Mouse (Mus musculus) forebrain, embryonic 13.5 days (tissue): ENCODE results near the gene Gabrr2. TPM values are rescaled to one million over a fixed set of nuclear protein-coding genes. Genes with fewer than 3 reads are reported as not detected.
"Not testable (repeated sequence)": the region's sequence is repeated elsewhere in the genome, so short reads cannot be mapped to it uniquely, and the experiment has no call there.

Experiments
- ATAC-seq: fragments of 200-750 bp; cut with Nextera tagmentation; 2 replicates; pipeline ENCODE4 v1.8.0; 2017
- H3K27ac ChIP-seq: fragments of 300-500 bp; sonication (generic); 2 replicates; pipeline ENCODE4 v1.5.1; 2015; ENCODE audit warnings: inconsistent platforms, mild to moderate bottlenecking, moderate library complexity
- H3K27me3 ChIP-seq: fragments of 300-500 bp; sonication (generic); 2 replicates; pipeline ENCODE4 v1.6.1; 2015; ENCODE audit warnings: mild to moderate bottlenecking, inconsistent platforms
- H3K36me3 ChIP-seq: fragments of 300-500 bp; sonication (generic); 2 replicates; pipeline ENCODE4 v1.6.1; 2015; ENCODE audit warnings: mild to moderate bottlenecking, inconsistent platforms; ENCODE audit not compliant: poor library complexity, severe bottlenecking
- H3K4me1 ChIP-seq: fragments of 300-500 bp; sonication (generic); 2 replicates; pipeline ENCODE4 v1.6.1; 2015; ENCODE audit warnings: inconsistent platforms
- H3K4me2 ChIP-seq: fragments of 300-500 bp; sonication (generic); 2 replicates; pipeline ENCODE4 v1.6.1; 2015; ENCODE audit warnings: inconsistent platforms, mild to moderate bottlenecking, moderate library complexity
- H3K4me3 ChIP-seq: fragments of 300-500 bp; sonication (generic); 2 replicates; pipeline ENCODE4 v1.5.1; 2015; ENCODE audit warnings: mild to moderate bottlenecking, inconsistent platforms
- H3K9ac ChIP-seq: fragments of 300-500 bp; sonication (generic); 2 replicates; pipeline ENCODE4 v1.6.1; 2015; ENCODE audit warnings: mild to moderate bottlenecking, inconsistent platforms
- H3K9me3 ChIP-seq: fragments of 300-500 bp; sonication (generic); replicated peaks from 2 replicates; pipeline ENCODE4 v1.6.1; 2016; ENCODE audit warnings: inconsistent platforms
- WGBS: fragments of 180-500 bp; shearing (Covaris S2); methylation state at CpG from one replicate; pipeline ENCODE4 v1.1.7; 2015; 5-methylcytosine and 5-hydroxymethylcytosine counted together
- polyA plus RNA-seq: library from polyadenylated mRNA; unstranded; fragments of >200 nt; fragmentation: Nextera tagmentation; extraction: Ambion mirVana; gene quantifications from 2 replicates; pipeline ENCODE4 v1.2.1, GENCODE M21; 2015

Gene Gabrr2
- polyA plus RNA-seq, 1 experiment from 2014 or later: 0.48 TPM

DNA sequence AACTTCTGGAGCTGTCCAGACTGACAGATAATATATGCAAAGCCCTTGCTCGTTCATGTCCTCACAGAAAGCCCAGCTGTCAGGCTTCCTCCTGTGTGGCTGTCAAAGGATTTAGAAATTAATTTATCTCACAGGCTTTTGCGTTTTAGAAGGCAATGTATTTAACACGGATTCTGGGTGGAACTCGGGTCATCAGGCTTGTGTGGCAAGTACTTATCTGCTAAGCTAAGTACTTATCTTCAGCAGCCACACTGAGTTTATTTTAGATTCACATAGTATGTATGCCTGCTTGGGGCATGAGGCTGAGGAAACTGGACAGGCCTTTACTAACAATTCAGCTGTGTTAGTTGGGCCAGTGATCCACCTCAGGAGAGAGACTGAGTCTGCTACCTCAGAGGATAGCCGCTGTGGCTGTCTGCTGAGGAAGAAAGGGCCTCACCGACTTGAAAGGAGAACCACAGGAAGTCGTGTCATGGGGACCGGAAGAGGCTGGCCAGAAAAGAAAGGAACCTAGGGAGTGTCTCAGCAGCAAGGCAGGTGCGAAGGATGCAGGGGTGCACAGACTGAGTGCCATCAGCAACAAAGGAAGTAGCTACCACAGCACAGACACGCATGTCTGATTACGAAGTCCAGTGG, 9.8 kb downstream of the Gabrr2 start:
- Histone ChIP-seq H3K36me3 (no peaks in the 10 kb centered on the region), H3K4me2 (no peak overlapping the region), H3K4me3 (no peak overlapping the region), H3K27me3 (no peaks in the 10 kb centered on the region), H3K4me1 (0 out of 2 replicates have a peak, but pooled peaks cover 5% of the 10 kb centered on the region), H3K9ac (no peak overlapping the region), H3K27ac (no peak overlapping the region), H3K9me3 (no peaks in the 10 kb centered on the region)
- WGBS: 46% methylated on average over 11 of the region's 11 CpGs
- no peak for ATAC-seq

DNA sequence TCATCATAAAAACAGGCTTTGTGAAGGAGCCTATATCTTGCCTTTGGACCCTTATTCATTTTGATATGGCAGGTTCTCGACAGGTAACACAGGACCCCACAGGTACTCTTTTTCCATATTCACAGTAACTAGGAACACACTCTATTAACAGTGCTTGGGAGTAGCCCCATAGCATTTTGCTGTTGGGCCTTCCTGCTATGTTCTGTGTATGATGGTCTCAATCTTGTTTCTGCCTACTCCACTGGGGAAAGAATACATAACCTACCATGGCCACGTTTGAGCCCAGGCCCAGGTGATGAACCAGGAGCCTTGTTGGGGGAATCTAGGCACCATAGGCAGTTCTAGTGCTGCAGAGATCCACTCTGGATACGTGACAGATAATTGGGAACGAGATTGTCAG, 11.6 kb downstream of the Gabrr2 start:
- Histone ChIP-seq H3K9ac (no peak overlapping the region), H3K27ac (no peak overlapping the region), H3K4me3 (no peak overlapping the region), H3K27me3 (no peaks in the 10 kb centered on the region), H3K4me1 (0 out of 2 replicates have a peak, but pooled peaks cover 5% of the 10 kb centered on the region), H3K9me3 (no peaks in the 10 kb centered on the region), H3K36me3 (no peaks in the 10 kb centered on the region), H3K4me2 (no peak overlapping the region)
- WGBS: 80% methylated on average over 4 of the region's 4 CpGs
- ATAC-seq: no peak

DNA sequence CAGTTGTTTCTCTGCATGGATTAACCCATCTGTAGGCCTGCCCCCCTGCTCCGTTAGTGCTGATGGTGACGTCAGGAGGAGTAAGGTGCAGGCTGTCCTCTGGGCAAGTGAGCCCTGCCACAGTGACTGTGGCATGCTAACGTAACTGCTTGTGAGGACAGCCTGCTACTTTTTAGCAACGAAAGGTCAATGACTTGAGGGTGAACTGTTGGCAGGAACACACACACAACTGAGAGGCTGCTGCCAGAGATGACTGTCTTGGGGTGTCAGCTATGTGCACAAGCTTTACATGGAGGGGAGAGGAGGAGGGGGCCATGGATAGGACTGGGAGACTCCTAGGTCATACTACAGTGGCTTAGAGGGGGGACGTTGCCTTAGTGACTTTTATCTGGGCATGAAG, 12.1 kb downstream of the Gabrr2 start:
- Histone ChIP-seq H3K27me3 (no peaks in the 10 kb centered on the region), H3K4me2 (no peak overlapping the region), H3K9me3 (no peaks in the 10 kb centered on the region), H3K27ac (no peak overlapping the region), H3K4me1 (0 out of 2 replicates have a peak, but pooled peaks cover 5% of the 10 kb centered on the region), H3K4me3 (no peak overlapping the region), H3K36me3 (no peaks in the 10 kb centered on the region), H3K9ac (no peak overlapping the region)
- no peak for ATAC-seq
- WGBS: 82% methylated on average over 5 of the region's 5 CpGs

DNA sequence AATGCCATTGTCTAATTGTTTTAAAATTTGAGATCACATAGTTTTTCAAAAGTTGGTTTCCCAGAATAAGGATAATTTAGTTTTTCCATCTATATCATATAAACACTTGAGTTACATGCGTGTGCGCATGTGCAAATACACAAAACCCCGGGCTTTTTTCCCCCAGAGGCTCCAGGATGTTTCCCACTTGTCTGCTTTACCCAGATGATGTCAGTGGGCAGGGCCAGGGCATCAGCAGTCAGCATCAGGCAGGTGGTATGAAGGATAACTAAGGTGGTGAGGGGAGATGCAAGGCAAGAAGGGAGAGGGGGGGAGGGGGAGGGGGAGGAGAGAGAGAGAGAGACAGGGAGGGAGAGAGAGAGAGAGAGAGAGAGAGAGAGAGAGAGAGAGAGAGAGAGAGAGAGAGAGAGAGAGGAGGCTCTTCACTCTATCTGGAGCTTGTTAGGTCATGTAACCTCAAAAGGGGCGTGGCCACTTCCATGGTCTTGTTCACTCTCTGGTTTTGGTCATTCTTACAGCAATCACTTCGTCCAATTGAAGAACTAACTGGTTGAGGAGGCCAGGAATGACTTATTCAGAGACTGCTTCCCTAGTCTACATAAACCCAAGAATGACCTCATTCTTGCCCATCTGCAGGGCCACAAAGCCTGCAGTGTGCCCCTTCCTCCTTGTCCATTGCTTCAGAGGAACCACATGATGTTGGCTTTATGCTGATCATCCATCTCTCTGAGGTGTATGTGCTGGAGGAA, 13.2 kb downstream of the Gabrr2 start:
- no peak overlapping the region for H3K9ac ChIP-seq
- H3K4me2 ChIP-seq: no peak overlapping the region
- H3K27me3 ChIP-seq: no peaks in the 10 kb centered on the region
- H3K36me3 ChIP-seq: no peaks in the 10 kb centered on the region
- no peak for ATAC-seq
- 85% methylated on average over 5 of the region's 5 CpGs for WGBS
- no peak overlapping the region for H3K4me3 ChIP-seq
- H3K27ac ChIP-seq: no peak overlapping the region
- 0 out of 2 replicates have a peak, but pooled peaks cover 5% of the 10 kb centered on the region for H3K4me1 ChIP-seq
- no peaks in the 10 kb centered on the region for H3K9me3 ChIP-seq

DNA sequence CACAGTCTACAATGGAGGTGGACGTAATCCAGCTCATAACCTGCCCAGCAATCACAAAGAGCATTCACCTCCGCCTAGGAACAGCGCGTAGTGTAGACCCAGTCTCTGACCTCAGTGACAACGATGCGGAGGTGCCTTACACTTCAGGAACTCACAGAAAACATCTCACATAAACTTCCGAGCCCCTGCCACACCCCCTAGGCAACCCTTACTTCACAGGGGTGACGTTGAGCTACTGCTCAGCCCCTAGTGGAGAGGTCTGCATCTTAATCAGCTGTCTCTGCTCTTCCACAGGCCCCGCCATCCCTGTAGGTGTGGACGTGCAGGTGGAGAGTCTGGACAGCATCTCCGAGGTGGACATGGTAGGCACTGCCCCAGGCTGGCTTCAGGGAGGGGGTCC, 14.4 kb downstream of the Gabrr2 start:
- WGBS: 79% methylated on average over 11 of the region's 11 CpGs
- H3K9ac ChIP-seq: no peak overlapping the region
- H3K4me1 ChIP-seq: 0 out of 2 replicates have a peak, but pooled peaks cover 5% of the 10 kb centered on the region
- no peak for ATAC-seq
- no peaks in the 10 kb centered on the region for H3K27me3 ChIP-seq
- H3K9me3 ChIP-seq: no peaks in the 10 kb centered on the region
- H3K36me3 ChIP-seq: no peaks in the 10 kb centered on the region
- H3K4me2 ChIP-seq: no peak overlapping the region
- H3K4me3 ChIP-seq: no peak overlapping the region
- H3K27ac ChIP-seq: no peak overlapping the region

GRCm38 (mm10) chr4:33077724-33078123, 14.9 kb downstream of the Gabrr2 start:
- Histone ChIP-seq H3K27ac (no peak overlapping the region), H3K27me3 (no peaks in the 10 kb centered on the region), H3K4me1 (0 out of 2 replicates have a peak, but pooled peaks cover 3% of the 10 kb centered on the region), H3K9me3 (no peaks in the 10 kb centered on the region), H3K9ac (no peak overlapping the region), H3K4me3 (no peak overlapping the region), H3K36me3 (no peaks in the 10 kb centered on the region), H3K4me2 (no peak overlapping the region)
- ATAC-seq: no peak
- WGBS: 61% methylated on average over 8 of the region's 8 CpGs

DNA sequence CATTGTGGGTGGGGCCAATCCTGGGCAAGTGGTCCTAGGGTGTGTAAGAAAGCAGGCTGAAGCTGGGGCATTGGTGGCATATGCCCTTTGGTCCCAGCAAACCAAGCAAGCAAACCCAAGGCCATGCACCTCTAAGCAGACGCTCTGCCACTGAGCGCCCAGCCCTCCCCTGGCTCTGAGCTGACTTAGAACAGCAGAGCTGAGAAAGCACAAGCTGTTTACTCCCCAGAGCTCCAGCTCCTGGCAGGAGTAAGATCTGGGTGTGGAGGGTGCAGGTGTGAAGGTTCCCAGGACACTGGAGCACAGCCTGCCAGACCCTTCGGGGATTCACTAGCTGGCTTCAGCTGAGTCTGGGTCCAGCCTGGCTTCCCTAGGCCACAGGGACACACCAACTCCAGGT, 15.7 kb downstream of the Gabrr2 start:
- Histone ChIP-seq H3K9me3 (no peaks in the 10 kb centered on the region), H3K36me3 (no peaks in the 10 kb centered on the region), H3K4me3 (no peak overlapping the region), H3K9ac (no peak overlapping the region), H3K27ac (no peak overlapping the region), H3K4me1 (no peaks in the 10 kb centered on the region), H3K4me2 (no peak overlapping the region), H3K27me3 (no peaks in the 10 kb centered on the region)
- WGBS: 84% methylated on average over 3 of the region's 3 CpGs
- ATAC-seq: no peak

DNA sequence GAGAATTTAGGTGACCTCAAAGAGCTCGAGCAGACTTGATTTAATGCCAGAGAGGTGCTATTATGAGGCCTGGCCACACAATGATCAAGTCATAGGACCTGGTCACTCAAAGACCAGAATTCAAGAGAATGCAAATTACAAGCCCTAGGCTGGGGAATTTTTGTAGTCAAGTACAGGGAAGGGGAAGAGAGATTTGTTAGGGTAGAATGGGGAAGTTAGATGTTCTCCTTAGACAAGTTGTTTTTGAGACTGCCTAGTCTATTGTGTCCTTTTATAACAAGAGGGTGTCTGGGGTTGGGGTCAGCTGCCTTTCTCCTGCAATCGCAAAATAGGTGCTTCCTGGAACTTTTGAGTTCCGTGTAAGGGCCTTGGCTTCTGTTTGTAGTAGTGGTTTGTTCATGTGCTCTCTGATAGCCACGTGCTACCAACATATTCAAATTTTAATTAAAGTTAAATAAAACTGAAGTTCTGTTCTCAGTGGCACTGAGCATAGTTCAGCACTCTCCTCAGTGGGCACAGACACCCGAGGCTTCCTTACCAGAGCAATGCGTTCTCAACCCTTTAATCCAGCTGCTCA, 36.4 kb downstream of the Gabrr2 start:
- H3K4me2 ChIP-seq: no peak overlapping the region
- no peaks in the 10 kb centered on the region for H3K4me1 ChIP-seq
- ATAC-seq: no peak
- H3K27ac ChIP-seq: no peak overlapping the region
- no peak overlapping the region for H3K4me3 ChIP-seq
- no peak overlapping the region for H3K9ac ChIP-seq
- no peaks in the 10 kb centered on the region for H3K27me3 ChIP-seq
- H3K9me3 ChIP-seq: no peaks in the 10 kb centered on the region
- H3K36me3 ChIP-seq: no peaks in the 10 kb centered on the region
- WGBS: 82% methylated on average over 6 of the region's 6 CpGs

DNA sequence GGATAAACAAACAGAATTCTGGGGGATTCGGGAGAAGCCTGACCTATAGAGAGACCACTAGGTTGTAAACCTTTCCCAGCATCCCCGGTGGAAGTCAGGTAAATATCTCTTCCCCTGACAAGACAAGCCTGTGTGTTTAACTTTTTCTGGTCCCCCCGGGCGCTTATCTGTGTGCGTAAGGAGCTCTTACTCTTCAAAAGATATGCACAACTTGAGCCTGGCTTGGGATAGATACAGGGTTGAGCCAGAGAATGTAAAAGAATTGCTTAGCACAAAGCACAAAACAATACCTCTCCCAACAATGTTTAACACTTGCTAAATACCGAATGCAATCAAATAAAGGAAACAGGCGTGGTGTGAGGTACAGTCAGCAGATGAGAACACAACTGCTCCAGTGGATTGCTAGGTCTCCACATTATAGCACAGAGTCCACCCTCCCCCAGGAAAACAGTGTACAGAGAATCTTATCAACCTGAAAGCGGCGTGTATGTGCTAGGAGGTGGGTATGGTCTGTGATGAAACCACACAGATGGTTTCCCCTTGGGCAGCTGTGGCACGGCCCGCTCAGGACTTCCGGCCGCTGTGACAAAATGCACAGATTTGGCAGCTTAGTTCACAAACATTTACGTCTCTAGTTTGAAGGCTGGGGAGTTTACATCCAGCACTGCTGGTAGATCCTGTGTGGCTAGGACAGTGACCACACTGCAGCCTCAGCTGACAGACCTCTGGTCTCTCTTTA, 47.1 kb downstream of the Gabrr2 start:
- Histone ChIP-seq H3K9ac (no peak overlapping the region), H3K4me1 (no peaks in the 10 kb centered on the region), H3K27ac (no peak overlapping the region), H3K36me3 (no peaks in the 10 kb centered on the region), H3K4me3 (no peak overlapping the region), H3K4me2 (no peak overlapping the region), H3K9me3 (no peaks in the 10 kb centered on the region), H3K27me3 (no peaks in the 10 kb centered on the region)
- 90% methylated on average over 14 of the region's 14 CpGs for WGBS
- no peak for ATAC-seq

- no peak overlapping the region for H3K27ac ChIP-seq
- ATAC-seq: no peak
- H3K36me3 ChIP-seq: no peaks in the 10 kb centered on the region
- 89% methylated on average over 7 of the region's 7 CpGs for whole genome bisulfite sequencing
- no peaks in the 10 kb centered on the region for H3K4me1 ChIP-seq
- no peak overlapping the region for H3K4me2 ChIP-seq
- H3K9ac ChIP-seq: no peak overlapping the region
- no peaks in the 10 kb centered on the region for H3K9me3 ChIP-seq
- no peaks in the 10 kb centered on the region for H3K27me3 ChIP-seq
- no peak overlapping the region for H3K4me3 ChIP-seq
These were observed 48.0 kb downstream of the Gabrr2 start for GRCm38 (mm10) chr4:33110845-33111244.

DNA sequence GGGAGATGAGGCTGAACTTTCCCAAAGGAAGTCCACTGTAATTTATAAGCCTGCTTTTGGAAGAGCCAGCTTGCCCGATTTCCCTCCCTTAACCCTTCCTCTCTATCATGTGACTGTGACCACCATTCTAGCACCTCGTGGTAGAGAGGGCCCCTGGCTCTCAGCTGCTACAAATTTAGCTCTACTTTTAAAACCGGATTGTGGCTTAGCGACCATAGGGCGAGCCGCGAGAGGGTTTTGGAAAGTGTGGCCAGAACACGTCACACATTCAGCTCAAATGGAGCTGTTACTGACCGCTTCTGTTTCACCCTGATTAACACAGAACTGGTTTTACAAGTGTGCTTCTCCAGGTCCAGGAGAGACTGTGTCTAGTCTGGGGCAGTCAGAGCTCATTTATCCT, 48.6 kb downstream of the Gabrr2 start:
- WGBS: 89% methylated on average over 9 of the region's 9 CpGs
- ATAC-seq: no peak
- Histone ChIP-seq H3K36me3 (no peaks in the 10 kb centered on the region), H3K9me3 (no peaks in the 10 kb centered on the region), H3K4me1 (no peaks in the 10 kb centered on the region), H3K27ac (no peak overlapping the region), H3K4me3 (no peak overlapping the region), H3K4me2 (no peak overlapping the region), H3K27me3 (no peaks in the 10 kb centered on the region), H3K9ac (no peak overlapping the region)

DNA sequence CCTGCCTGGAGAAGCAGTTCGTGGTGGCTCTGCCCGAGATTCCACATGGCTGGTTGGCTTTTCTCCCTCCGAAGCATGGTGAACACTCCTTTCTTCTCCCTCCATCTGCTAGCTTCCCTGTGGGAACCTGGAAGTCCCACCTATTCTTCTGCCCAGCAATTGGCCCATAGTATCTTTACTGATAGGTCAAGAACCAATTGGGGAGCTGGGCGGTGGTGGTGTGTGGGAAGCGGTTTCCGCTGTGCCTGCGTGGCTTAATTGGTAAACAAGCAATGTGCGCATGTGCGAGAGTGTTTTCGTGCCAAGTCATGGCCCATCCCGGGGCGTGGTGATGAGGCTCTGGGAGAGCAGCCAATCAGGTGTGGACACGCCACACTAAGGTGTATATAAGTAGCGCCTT, 50.1 kb downstream of the Gabrr2 start:
- not testable (repeated sequence) for H3K9me3 ChIP-seq, H3K36me3 ChIP-seq, ATAC-seq, H3K4me3 ChIP-seq, H3K27ac ChIP-seq, H3K4me2 ChIP-seq, H3K27me3 ChIP-seq, H3K4me1 ChIP-seq, H3K9ac ChIP-seq
- 95% methylated on average over 13 of the region's 14 CpGs for WGBS
